Mouse (Mus musculus) kidney, postnatal 0 days (tissue): ENCODE measurements at regions not wholly inside any gene's neighbourhood (a gene's known extent, or its start where the extent isn't known, plus 50 kb on each side); places are given as distances from the start of the nearest gene placed in this dataset.

ENCODE experiments used
- ATAC-seq: fragments of 200-750 bp; cut with Nextera tagmentation; replicated peaks from 2 replicates; pipeline ENCODE4 v1.8.0; 2017; ENCODE audit warnings: low read depth, moderate number of reproducible peaks, moderate TSS enrichment, moderate library complexity; ENCODE audit not compliant: low FRiP score
- DNase-seq: peaks from one replicate; pipeline ENCODE4 v3.0.0-alpha.2; 2016; ENCODE audit warnings: low spot score
- H3K27ac ChIP-seq: fragments of 300-500 bp; sonication (generic); 2 replicates; pipeline ENCODE4 v1.5.1; 2014; ENCODE audit warnings: mild to moderate bottlenecking
- H3K27me3 ChIP-seq: fragments of 300-500 bp; sonication (generic); 2 replicates; pipeline ENCODE4 v1.6.1; 2014; ENCODE audit warnings: low read length, mixed read lengths; ENCODE audit not compliant: insufficient read depth
- H3K36me3 ChIP-seq: fragments of 300-500 bp; sonication (generic); 2 replicates; pipeline ENCODE4 v1.6.1; 2014; ENCODE audit warnings: low read length, mixed read lengths; ENCODE audit not compliant: insufficient read depth
- H3K4me1 ChIP-seq: fragments of 300-500 bp; sonication (generic); replicated peaks from 2 replicates; pipeline ENCODE4 v1.6.1; 2014; ENCODE audit warnings: antibody characterized with exemption, low read length, mixed read lengths; ENCODE audit not compliant: insufficient read depth
- H3K4me2 ChIP-seq: fragments of 300-500 bp; sonication (generic); 2 replicates; pipeline ENCODE4 v1.6.1; 2014; ENCODE audit warnings: mild to moderate bottlenecking, low read length, moderate library complexity, mixed read lengths
- H3K4me3 ChIP-seq: fragments of 300-500 bp; sonication (generic); replicated peaks from 2 replicates; pipeline ENCODE4 v1.5.1; 2014; ENCODE audit warnings: low read depth, low read length
- H3K9ac ChIP-seq: fragments of 300-500 bp; sonication (generic); 2 replicates; pipeline ENCODE4 v1.6.1; 2014; ENCODE audit warnings: low read depth, low read length
- H3K9me3 ChIP-seq: fragments of 300-500 bp; sonication (generic); replicated peaks from 2 replicates; pipeline ENCODE4 v1.6.1; 2016; ENCODE audit warnings: low read length, inconsistent platforms, mixed read lengths
- CTCF ChIP-seq: IDR thresholded peaks from 2 replicates; pipeline ENCODE4 v1.5.1; 2016; ENCODE audit warnings: antibody characterized with exemption, low read depth, mild to moderate bottlenecking, moderate library complexity
- WGBS: fragments of 180-500 bp; shearing (Covaris S2); extraction: QIAGEN DNeasy Blood & Tissue Kit; methylation state at CpG from one replicate; pipeline ENCODE4 v1.1.7; 2014; 5-methylcytosine and 5-hydroxymethylcytosine counted together

DNA sequence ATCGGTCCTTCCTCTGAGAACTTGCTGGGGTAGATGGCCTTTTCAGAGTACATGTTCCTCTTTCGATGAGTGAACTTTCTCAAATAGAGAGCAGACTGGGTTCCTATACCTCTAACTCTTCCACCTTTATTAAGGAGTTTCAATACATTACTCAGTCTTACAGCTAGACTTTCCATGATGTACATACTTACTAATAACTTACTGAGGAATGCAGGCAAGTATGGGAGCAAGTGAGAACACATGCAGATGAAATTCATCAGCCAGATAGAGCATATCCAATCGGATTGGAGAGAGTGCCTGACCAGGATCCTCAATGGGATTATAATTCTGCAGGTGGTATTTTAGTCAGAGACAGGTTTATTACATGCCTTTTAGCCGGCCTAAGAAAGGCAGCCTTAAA is 292.2 kb upstream of the Large1 start:
- 62% methylated on average over 4 of the region's 4 CpGs for WGBS

DNA sequence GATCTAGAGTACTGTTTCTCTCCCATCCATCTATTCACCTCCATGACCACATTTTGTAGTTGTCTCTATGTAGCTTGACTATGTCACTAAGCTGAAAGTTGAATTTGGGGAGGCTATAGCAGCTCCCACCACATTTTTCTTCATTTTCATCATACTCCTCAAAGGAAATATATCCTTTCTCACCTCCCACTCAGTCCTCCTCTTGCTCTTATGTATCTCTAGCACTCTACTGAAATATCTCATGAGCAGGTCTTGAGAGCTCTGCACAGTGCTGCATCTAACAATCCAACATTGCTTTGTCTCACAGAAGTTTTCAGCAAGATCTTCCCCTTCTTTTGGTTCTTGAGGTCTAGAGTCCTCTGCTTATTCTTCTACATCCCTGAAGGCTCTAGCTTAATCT is 273.5 kb upstream of the Large1 start:
- TF ChIP-seq CTCF: no peak
- Histone ChIP-seq H3K4me3 (no peak overlapping the region), H3K4me1 (no peaks in the 10 kb centered on the region), H3K9me3 (no peaks in the 10 kb centered on the region), H3K9ac (no peak overlapping the region), H3K4me2 (no peak overlapping the region), H3K27ac (no peak overlapping the region), H3K36me3 (no peaks in the 10 kb centered on the region), H3K27me3 (no peaks in the 10 kb centered on the region)
- ATAC-seq (no peak), DNase-seq (no peak)

More for the DNA sequence above, 292.2 kb upstream of the Large1 start:
- H3K27me3 ChIP-seq: no peaks in the 10 kb centered on the region
- no peak overlapping the region for H3K4me2 ChIP-seq
- no peak overlapping the region for H3K4me3 ChIP-seq
- no peaks in the 10 kb centered on the region for H3K4me1 ChIP-seq
- no peaks in the 10 kb centered on the region for H3K9me3 ChIP-seq
- ATAC-seq (no peak), DNase-seq (no peak)
- H3K9ac ChIP-seq: no peak overlapping the region
- H3K27ac ChIP-seq: no peak overlapping the region
- TF ChIP-seq CTCF: no peak
- no peaks in the 10 kb centered on the region for H3K36me3 ChIP-seq

GRCm38 (mm10) chr8:73618946-73619345 is 265.6 kb upstream of the Large1 start:
- DNase-seq: no peak
- TF ChIP-seq CTCF: no peak
- ATAC-seq: peak; percentile 54; the same call in 1 of the 2 replicates

DNA sequence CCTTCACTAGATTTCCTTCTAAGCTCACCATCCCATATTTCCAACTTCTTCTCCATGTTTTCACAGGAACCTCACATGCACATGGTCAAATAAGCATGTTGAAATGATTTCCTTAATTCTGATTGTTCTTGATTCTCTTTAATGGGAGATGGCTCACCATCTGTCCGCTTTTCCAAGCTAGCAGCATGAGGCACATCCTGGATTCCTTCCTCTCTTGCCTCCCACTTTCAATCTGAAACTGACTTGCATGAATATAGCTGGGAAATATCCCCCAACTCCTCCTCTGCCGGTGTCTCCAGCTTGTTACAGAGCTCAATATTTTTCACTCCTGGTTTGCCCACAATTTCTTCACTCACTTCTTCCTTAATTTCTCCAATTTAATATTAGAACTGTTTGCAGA is 261.3 kb upstream of the Large1 start:
- Histone ChIP-seq H3K9me3 (no peaks in the 10 kb centered on the region), H3K4me3 (no peak overlapping the region), H3K4me2 (no peak overlapping the region), H3K4me1 (no peaks in the 10 kb centered on the region), H3K27ac (no peak overlapping the region), H3K36me3 (no peaks in the 10 kb centered on the region), H3K9ac (no peak overlapping the region), H3K27me3 (no peaks in the 10 kb centered on the region)
- 80% methylated on average over 2 of the region's 2 CpGs for WGBS
- no peak for TF ChIP-seq CTCF
- DNase-seq (no peak), ATAC-seq (no peak)

More at GRCm38 (mm10) chr8:73618946-73619345, 265.6 kb upstream of the Large1 start:
- Histone ChIP-seq H3K9ac (no peak overlapping the region), H3K4me3 (no peak overlapping the region), H3K9me3 (no peaks in the 10 kb centered on the region), H3K27ac (no peak overlapping the region), H3K4me1 (no peaks in the 10 kb centered on the region), H3K4me2 (no peak overlapping the region), H3K36me3 (no peaks in the 10 kb centered on the region), H3K27me3 (no peaks in the 10 kb centered on the region)
- WGBS: 79% methylated on average over 1 of the region's 1 CpGs

DNA sequence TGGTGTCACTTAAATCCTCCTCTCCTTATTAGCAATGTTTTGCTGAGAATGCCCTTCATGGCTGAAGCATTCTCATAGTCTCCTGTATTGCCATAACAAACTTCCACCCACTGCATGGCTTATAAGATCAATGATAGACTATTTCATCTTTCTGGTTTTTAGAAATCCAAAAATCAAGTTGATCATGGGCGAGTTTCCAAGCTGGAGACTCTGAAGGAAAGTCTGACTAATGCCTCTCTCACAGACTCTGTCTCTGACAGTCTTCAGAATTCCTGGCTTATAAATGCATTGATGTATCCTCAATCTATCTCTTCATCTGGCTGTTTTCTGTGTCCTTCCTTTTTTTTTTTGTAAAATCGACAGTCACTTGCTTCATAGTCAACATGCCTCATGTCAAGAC is 260.8 kb upstream of the Large1 start:
- TF ChIP-seq CTCF: no peak
- no peaks in the 10 kb centered on the region for H3K36me3 ChIP-seq
- DNase-seq: no peak
- H3K4me3 ChIP-seq: no peak overlapping the region
- ATAC-seq: no peak
- no peak overlapping the region for H3K27ac ChIP-seq
- H3K27me3 ChIP-seq: no peaks in the 10 kb centered on the region
- H3K4me1 ChIP-seq: no peaks in the 10 kb centered on the region
- no peak overlapping the region for H3K4me2 ChIP-seq
- H3K9me3 ChIP-seq: no peaks in the 10 kb centered on the region
- H3K9ac ChIP-seq: no peak overlapping the region
- WGBS: 75% methylated on average over 2 of the region's 2 CpGs

DNA sequence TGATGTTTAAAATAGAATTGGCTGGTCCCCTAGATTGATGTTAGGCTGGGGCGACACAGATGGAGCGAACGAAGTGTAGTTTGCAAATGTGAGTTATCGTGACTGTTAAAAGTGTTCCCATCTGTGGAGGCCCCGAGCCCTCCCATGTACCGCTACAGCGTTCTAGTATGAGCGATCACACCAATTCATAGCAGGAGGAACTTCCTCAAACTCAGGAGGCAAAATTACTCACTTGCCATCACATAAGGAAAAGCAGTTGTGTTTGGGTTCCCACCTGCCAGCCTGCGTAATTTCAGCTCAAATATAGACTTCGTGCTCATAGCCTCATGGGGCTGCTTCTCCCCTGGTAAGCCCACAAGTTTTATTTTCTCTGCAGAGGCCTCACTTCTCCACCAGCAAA is 258.2 kb upstream of the Large1 start:
- ATAC-seq (no peak), DNase-seq (no peak)
- TF ChIP-seq CTCF: no peak
- H3K36me3 ChIP-seq: no peaks in the 10 kb centered on the region
- no peak overlapping the region for H3K9ac ChIP-seq
- no peaks in the 10 kb centered on the region for H3K27me3 ChIP-seq
- no peak overlapping the region for H3K4me3 ChIP-seq
- H3K9me3 ChIP-seq: no peaks in the 10 kb centered on the region
- H3K4me2 ChIP-seq: no peak overlapping the region
- H3K27ac ChIP-seq: no peak overlapping the region
- 91% methylated on average over 10 of the region's 10 CpGs for WGBS
- no peaks in the 10 kb centered on the region for H3K4me1 ChIP-seq

GRCm38 (mm10) chr8:73570599-73570998 is 217.3 kb upstream of the Large1 start:
- Histone ChIP-seq H3K4me3 (no peak overlapping the region), H3K9me3 (no peaks in the 10 kb centered on the region), H3K9ac (no peak overlapping the region), H3K27me3 (no peaks in the 10 kb centered on the region), H3K27ac (no peak overlapping the region), H3K4me1 (no peaks in the 10 kb centered on the region), H3K4me2 (no peak overlapping the region), H3K36me3 (no peaks in the 10 kb centered on the region)
- ATAC-seq (no peak), DNase-seq (no peak)
- no peak for TF ChIP-seq CTCF
